Mouse (Mus musculus): Measurements from ENCODE around the gene Selplg.
A peak's percentile ranks its signal among the peaks of the same experiment; 100 is the strongest.
"Not testable (repeated sequence)": the region's sequence is repeated elsewhere in the genome, so short reads cannot be mapped to it uniquely, and the experiment has no call there.

Selplg gene

DNA sequence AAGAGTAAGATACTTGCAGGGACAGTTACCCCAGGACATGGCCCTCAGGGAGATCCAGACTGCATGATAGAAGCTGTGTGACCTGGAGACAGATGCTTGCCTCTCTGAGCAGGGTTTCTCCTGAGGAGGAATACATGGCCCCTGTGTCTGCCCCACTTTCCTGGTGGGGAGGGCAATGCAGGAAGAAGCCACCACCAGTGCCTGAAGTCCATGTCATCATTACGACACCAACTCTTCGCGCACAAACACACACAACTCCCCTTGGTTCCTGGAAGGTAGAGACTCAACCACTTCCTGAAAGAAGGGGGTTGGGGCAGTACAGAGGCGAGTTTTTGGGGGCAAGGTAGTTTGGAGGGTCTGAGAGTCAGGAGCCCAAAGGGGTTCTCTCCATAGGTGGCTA is 8.2 kb downstream of the Selplg start:
- DNase-seq: peak in 1 of 2 experiments; percentile 70

DNA sequence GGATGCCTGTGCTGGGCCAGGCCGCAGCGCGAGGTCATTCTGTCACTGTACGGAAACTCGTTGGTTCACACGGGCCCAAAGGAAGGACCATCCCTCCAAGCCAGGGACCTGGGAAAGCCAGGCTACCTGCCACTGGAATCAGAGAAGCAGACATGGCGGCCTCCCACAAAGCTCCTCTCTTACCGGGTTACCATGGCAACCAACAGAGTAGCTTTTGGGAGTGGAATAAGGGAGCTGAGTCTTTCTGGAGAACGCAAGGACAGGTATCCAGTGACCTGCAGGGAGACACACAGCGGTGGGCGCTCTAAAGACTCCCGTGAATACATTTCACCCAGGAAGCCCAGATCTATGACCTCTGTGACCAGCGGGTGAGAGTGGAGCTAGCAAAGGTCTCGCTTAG is 13.9 kb downstream of the Selplg start:
- no peak for DNase-seq

DNA sequence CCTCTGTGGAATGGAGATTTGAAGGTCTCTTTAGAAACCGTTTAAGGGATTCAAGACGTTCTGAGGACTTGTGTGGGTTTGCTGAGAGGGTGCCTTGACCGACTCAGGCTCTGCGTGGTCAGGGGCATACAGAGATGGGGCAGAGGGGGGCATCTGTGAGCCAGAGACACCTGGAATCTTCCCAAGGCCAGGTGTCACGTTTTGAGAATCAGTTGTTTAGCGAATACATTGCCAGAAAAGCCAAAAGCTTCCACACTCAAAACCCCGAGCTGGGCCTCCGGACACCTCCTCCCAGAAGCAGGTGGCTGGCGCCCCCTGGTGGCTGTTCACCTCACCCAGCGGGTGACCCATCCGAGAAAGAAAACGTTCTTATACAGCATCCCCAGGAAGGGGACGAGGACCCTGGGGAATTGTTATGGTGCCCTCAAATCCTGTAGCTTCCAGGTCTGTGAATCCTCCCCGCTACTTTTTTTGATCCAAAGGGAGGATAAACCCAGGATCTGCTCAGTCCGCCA is 16.7 kb downstream of the Selplg start:
- no peak for DNase-seq

DNA sequence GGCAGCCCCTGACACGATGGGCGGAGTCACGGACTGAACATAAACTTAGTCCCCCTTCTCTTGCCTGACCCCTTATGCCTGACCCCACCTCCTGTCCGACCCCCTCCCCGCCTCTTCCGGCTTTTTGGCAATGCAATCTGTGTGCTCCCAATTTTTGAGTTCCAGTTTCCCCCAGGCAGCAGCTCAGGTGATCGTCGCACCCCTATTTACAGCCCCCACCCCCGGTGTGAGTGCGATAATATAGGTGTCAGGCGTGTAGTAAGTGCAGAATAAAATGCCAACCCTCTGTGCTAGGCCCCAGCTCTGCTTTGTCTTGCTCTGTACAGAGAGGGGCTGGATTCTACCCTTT is 17.4 kb downstream of the Selplg start:
- DNase-seq: no peak

DNA sequence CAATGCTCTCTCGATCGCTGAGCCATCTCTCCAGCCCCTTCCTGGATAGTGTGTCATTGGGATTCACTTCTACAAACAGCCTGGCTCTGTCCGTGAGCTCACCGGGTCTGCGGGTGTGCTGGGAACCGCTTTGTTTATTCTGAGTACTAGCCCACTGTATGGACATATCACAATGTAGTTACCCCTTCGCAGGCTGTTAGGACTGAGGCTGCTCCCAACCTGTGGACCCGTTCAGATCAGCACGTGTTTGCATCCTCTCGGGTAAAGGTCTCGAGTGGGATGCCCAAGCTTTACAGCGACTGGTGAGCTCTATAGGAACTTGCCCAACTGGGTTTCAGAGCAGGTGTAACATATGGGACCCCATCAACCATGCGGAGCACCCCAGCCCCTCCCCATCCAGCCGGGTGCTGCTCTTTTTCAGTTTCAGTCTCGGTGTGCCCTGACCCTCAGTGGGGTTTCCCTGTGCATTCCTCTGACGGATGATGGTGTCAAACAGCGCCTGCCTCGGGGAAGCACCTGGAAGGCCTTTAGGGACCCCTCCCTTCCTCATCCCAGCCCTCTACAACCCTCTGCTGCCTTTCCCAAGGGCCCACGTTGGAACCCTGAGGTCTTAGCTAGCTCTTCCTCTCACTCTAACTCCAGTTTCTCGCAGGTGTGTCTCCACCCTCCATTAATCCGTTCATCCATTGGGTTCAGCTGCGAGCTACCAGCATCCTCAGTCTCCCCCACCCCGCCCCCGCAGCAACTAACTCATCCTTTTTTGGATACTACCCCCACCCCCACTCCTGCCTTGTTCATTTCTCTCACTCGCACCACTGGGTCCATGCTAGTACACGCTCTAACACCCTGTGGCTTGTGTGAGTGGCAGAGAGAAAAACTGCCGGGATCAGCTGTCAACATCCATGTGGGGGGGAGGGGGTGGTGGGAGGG is 18.1 kb downstream of the Selplg start:
- DNase-seq: no peak

DNA sequence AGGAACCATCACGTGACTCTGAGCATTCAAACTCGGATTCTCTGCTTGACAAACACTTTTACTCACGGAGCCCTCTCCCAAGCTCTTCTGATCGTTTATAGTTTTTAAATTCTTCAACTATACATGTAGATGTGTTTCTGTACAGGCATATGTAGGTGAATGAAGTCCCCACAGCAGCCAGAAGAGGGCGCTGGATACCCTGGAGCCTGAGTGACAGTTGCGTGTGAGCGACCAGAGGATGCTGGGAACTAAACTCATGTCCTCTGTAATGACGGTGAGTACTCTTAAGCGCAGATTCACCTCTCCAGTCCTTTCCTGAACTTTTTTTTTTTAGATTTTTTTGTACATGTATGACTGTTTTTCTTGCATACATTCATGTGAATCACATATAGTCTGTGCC is 18.8 kb downstream of the Selplg start:
- no peak for DNase-seq

DNA sequence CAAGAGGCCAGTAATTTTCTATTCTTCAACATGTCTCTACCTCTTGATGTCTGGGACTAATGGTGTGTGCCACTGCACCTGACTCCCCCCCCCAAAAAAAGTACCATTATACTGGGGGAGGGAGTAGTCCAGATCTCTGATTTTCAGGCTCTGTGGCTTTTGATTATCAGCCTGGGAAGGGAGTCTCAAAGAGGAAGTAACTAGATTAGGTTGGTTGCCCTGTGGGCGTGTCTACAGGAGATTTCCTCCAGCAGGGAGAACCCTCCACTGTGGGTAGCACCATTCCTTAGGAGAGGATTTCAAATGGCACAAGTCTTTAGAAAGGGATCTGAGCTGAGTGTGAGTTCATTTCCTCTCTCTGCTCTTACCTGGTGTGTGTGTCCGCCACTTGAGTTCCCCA is 19.8 kb downstream of the Selplg start:
- no peak for DNase-seq

DNA sequence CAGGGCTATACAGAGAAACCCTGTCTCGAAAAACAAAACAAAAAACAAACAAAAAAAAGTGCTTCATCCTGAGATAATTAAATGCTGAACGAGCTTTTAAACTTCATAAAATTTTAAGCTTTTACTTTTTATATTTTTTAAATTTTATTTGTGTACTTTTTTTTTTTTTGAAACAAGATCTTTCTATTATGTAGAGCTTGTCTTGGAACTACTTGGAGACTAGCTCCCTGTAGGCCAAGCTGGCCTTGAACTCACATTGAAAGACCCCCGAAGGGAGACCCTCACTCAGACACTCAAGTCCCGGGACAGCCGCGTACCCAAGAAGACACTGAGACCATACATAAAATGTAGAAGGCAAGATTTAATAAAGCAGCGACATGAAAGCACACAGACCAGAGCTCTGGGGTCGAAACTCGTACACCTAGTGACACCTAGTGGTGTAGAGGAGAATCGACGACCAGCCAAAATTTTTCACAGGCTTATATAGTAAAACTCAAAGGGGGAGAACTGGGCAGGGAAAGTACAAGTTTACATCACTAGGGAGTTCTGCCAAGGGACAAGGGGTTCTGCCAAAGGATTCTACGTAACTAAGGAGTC is 20.5 kb downstream of the Selplg start:
- not testable (repeated sequence) for DNase-seq

DNA sequence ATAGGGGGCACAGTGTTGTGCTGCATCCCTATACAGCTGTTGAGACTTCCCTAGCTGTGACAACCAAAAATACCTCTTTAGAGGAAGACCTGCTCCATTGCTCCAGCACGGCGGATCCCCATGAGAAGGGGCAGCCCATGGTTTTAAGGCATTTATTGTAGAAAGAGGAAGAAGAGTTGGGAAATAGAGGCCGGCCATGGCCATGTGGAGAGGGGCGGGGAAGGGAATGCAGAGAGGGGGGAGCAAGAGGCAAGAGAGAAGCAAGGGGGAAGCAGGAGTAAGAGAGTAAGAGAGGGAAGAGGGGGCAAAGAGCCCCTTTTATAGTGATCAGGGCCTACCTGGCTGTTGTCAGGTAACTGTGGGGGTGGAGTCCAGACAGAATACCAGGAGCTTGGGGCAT is 22.3 kb downstream of the Selplg start:
- no peak for DNase-seq

DNA sequence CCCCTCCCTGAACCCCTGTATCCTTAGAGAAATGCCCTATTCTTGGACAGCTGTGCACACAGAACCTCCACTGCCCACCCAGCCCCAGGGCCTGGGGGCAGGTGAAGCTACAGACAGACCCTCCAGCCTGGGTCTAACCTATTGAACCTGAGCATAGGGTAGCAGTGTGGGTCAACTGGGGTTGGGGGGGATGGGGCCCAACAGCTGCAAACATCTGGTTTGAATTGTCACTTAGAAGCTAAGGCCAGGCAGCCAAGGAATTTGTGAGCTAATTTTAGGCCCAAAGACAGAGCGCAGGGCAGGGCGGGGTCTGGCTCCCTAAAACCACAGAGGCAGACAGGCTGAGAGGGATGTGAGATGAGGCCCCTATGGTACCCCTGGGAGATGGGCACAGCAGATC is 24.3 kb downstream of the Selplg start:
- DNase-seq: no peak

DNA sequence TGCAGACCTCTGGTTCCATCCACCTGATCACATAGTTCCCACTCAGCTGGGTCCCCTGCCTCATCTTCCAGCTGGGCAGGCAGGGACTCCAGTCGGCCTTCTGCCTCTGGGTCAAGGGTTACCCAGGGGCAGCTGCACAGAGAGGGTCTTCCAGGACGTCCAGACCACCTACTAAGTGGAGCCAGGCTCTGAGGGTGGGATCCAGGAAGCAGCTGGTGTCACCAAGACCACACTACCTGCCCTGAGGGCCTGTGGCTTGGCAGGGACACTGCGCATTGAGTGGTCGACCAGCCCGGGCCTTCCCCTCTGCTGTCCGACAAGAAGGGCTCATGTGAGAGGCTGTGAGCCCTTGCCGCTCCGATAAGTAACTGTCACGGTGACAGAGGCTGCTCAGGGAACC is 24.7 kb downstream of the Selplg start:
- DNase-seq: no peak

DNA sequence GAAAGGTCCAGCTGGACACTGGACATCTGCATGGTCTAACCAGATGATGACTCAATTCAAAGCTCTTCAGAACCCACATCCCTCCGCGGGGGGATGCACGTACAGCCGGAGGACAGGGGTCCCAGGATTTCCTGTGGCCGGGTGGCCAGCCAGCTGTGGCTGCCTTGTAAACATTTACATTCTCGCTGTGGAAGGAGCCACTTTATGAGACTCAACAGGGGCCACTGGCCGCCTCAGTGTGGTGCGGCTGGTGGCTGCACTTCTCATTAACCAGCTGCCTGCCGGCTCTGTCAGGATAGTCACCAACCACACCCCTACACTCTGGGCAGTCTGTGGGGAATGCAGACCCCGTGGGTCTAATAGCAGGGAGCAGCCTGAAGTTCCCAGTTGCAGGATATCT is 26.0 kb downstream of the Selplg start:
- no peak for DNase-seq

DNA sequence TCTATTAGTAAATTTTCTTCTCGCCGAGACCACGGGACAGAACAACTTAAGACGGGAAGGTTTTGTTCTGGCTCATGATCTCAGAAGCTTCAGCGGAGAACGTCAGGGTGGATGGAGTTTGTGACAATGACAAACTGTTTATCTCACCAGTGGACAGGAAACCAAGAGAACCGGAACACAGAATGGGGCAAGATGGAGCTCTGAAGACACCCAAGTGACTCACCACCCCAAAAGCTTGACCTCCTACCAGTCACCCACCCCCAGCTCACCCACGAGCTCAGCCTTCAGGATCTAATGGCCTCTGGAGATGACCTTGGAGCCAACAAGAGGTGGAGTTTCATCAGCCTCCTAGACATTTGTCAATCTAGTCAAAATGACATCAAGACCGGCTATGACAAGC is 27.1 kb downstream of the Selplg start:
- no peak for DNase-seq

DNA sequence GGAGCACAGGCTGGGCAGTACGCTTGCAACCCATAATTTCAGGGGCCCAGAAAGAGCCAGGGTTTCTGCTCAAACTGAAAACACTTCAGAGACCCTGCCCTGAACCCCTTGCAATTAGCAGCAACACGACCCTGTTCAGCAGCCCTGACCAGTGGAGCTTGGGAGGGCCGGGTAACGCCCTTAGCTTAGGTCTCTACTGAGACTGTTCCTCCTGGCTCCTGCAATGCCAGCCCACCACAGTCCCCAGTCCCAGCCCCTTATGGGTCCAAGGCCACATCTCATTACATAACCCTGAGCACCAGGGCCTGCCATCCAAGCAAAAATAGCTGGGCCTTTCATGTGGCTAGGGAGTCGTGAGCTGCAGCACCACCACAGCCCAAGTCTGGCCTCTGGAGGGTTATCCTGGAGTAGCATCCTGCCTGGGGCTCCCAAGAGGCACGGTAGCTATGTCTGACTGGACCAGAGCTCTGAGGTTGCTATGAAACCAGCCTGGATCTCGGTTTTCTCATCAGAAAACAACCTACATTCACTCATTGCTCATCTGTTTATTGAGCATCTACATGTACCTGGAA is 28.0 kb downstream of the Selplg start:
- DNase-seq: no peak

DNA sequence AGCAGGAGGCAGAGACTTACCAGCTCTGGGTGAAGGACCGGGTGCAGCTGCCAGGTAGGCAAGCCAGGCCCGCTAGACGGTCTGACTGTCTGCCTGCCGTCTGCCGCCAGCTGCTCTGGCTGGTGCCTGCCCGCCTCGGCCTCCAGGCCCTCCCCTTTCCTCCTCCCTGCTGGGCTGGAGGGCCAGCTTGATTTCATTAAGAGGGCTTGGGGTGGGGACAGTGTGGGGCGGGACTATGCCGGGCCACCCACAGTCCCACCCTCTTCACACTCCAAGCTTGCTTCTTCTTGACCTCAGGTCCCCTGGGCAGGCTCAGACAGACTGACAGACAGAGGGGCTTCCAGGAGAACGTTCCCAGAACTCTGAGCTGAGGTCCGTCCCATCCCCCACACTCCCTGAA is 32.2 kb downstream of the Selplg start, which contains the start of gene Tmem119:
TSS of gene Tmem119 (minus strand) at position 237 of the 400 bp plus-strand sequence.
- DNase-seq: no peak

DNA sequence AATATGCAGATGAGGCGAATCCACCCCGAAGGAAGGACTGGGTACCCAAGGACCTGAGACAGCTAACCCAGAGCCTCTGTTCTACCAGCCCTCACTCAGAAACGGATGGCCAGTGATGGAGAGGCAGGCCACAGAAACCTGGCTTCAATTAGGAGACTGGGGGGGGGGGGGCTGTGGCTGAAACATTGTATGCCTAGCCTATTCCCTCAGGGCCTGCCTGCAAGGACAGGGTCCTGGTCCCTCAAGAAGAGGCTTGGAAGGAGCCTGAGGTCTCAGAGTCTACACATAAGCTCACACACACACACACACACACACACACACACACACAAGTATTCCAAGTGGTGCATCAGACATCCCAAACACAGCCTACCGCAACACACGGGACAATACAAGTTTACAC is 32.8 kb downstream of the Selplg start:
- DNase-seq: no peak

DNA sequence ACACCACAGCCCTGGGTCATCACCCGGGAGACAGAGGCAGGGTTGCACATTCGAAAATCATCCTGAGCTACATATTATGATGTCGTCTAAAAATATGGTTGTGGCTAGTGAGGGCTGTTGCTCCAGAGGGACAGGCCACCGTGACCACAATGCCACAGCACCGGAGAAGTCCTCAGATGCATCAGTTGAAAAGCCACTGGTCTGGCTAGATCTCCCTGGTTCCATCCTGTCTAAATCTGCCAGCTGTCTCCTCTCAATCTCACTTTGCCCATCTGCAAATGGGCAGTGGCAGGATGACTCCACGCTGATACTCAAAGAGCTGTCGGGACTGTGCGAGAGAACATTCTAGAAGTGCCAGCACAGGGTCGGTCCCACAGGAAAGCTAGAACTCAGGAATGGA is 33.9 kb downstream of the Selplg start:
- no peak for DNase-seq

DNA sequence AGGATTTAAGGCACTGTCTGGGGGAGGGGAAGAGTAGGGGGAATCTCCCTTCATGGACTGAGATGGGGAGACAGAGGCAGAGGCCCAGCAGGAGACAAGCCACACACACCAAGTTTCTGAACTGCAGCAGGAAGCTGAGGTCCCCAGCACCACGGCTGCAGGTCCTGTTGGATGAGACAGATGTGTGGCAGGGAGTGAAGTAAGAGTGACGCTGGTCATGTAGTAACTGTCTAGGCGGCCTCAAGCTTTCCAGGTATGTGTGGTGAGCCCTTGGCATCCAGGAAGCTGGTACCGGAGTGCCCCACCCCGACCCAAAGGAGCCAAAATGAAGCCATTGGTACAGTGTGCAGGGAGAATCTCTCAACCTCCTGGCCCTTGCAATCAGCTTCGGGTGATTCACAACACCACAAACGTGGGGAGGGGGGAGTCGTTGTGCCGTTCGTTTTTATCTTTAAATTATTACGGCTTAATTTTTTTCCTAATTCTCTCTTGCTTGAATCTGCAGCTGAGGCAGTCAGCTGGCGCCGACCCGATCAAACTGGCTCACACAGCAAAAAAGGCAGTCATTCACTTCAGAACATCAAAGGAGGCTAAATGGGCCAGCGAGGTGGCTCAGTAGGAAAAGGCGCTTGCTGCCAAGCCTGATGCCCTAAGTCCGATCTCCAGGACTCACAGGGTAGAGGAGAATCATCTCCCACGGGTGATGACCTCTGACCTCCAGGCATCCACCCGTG is 35.1 kb downstream of the Selplg start:
- no peak for DNase-seq

DNA sequence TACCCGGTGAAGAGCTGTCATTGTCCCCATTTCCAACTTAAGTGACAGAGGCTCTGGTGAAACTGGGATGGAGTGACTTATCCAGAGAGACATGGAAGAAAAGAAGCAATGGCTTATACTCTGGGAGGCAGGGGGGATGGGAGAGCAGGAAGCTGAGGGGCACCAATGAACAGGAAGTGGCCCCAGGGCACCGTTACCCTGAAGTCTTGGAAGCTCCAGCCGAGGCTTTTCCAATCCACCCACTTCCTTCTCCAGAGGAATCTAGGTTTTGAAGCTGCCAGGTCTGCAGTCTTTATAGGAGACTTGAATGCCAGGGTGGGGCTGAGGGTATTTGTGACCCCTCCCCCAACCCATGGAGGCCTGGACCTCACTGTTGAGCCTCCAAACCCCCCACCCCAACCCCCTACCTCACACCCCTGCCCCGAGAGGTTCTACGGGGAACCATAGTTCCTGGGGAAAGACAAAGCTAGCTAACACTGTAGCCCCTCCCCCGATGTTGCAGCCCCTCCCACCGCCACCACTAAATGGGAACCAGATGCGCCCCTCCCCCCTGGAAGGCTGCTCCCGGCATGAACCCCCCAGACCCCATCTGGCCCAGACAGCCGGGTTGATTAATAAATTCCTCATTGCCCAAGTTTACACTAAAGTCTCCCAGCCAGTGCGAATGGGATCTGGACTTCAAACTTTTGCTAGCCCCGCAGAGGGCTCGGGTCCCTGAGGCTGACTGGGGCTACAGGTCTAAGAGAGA is 35.9 kb downstream of the Selplg start:
- DNase-seq: no peak

DNA sequence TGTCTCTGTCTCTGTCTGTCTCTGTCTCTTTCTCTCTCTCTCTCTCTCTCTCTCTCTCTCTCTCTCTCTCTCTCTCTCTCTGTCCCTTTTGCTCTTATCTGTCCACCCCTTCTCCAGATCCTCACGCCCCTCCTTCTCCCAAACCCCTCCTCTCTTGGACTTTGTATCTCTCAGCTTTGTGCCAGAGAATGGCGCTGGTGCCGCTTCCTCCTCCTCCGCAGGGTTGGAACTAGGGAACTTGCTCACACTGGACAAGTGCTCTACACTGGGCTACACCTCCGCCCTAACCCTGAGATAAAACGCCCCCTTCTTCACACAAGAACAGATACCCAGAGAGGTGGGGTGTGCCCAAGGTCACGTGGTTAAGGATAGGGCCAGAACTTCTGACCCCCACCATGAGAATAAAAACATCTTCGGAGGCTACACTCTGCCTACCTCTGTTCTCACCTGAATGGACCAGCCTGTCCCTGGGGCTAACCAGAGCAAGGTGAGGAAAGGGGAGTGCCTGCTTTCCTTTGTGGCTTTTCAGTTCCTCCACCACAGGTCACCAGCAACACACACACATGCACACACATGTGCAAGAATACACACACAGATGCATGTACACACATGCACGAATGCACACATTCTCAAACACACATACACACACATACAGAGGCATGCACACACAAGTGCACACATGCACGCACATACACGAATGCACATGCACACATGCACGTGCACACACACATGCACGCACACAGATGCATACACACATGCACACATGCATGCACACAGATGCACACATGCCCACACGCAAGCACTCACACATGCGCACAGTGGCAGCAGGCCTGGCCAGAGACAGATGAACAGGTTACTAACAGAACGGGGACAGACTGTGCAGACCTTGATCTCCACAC is 41.0 kb downstream of the Selplg start:
- no peak for DNase-seq

DNA sequence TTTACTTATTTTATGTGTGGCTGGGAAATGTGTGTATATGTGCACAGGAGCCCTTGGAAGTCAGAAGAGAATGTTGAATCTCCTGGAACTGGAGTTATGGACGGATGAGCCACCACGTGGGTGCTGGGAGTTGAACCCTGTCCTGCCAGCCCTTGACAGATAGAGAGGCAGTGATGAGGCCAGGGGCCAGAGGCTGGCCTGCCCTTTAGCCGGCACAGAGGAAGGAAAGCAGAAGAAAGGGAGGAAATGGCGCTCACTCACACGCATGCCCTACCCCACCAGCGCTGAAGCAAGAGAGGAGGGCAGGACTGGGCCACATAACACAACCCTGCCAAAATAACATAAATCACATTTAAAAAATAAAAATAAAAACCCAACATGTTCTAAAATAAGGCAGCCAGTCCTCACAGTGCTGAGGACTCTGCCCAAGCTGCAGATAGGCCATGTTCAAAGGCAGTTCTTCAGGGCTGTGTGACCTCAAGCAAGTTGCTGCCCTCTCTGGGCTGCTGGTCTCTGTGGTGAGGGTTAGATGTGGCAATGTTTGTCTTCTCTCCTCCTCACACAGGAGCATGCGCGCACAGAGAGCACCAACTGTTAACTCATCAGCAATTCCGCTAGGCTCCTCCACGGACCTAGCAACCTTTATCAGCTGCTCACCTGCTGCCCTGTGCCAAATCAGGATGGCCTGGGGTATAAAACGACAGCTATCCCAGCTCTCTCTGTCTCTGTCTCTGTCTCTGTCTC is 41.8 kb downstream of the Selplg start:
- DNase-seq: no peak
